Mouse (Mus musculus): ENCODE data around the gene Ybx2.

- TF ChIP-seq CTCF (IDR thresholded peaks at IDR 0.05; ENCODE audit: low read depth, low read length) (no peak), EP300 (IDR thresholded peaks at IDR 0.05; ENCODE audit: insufficient read depth, low read depth, low read length) (peak; percentile 79)
These were observed 29.8 kb downstream of the Ybx2 start for GRCm38 (mm10) chr11:69965271-69966005.

Data from ES-Bruce4 (cell line).